Mouse (Mus musculus): ENCODE measurements around the gene Nfkbil1. TPM values are rescaled to one million over a fixed set of nuclear protein-coding genes. Genes with fewer than 3 reads are reported as not detected.

Gene Nfkbil1
- total and polyA plus RNA-seq, 2 experiments: 7.6 to 8.6 TPM

- WGBS: 5% methylated on average over 11 of the region's 11 CpGs
- peaks cover 1% of the 10 kb centered on the region; the same call in 1 of the 2 replicates for H3K4me1 ChIP-seq (ENCODE audit: control insufficient read depth, insufficient read depth, low read length)
- H3K4me3 ChIP-seq (ENCODE audit: insufficient read depth, low read depth, low read length): no peak overlapping the region
- peaks cover 7% of the 10 kb centered on the region; the same call in 1 of the 2 replicates for H3K27me3 ChIP-seq (ENCODE audit: control insufficient read depth, insufficient read depth, low read length)
- TF ChIP-seq CTCF (IDR thresholded peaks at IDR 0.05; ENCODE audit: low read depth, low read length): peak; percentile 95
- TF ChIP-seq POLR2A (IDR thresholded peaks at IDR 0.05; ENCODE audit: extremely low read depth, insufficient read depth, low read length): no peak
- no peak overlapping the region for H3K27ac ChIP-seq (replicated peaks; ENCODE audit: insufficient read depth, low read depth, low read length)
- H3K9ac ChIP-seq (ENCODE audit: low read depth, low read length): no peak overlapping the region
- no peaks in the 10 kb centered on the region for H3K36me3 ChIP-seq (ENCODE audit: control insufficient read depth, insufficient read depth, low read length)
- DNase-seq (ENCODE audit: extremely low read depth, low read depth, low spot score): peak; percentile 43
- no peaks in the 10 kb centered on the region for H3K79me2 ChIP-seq (ENCODE audit: control insufficient read depth, insufficient read depth, low read length)
These were observed 39.2 kb upstream of the Nfkbil1 start for GRCm38 (mm10) chr17:35274770-35275169.

- no peak for TF ChIP-seq POLR2A (IDR thresholded peaks at IDR 0.05; ENCODE audit: extremely low read depth, insufficient read depth, low read length)
- WGBS: 83% methylated on average over 3 of the region's 3 CpGs
- peaks cover 7% of the 10 kb centered on the region; the same call in 1 of the 2 replicates for H3K27me3 ChIP-seq (ENCODE audit: control insufficient read depth, insufficient read depth, low read length)
- no peaks in the 10 kb centered on the region for H3K79me2 ChIP-seq (ENCODE audit: control insufficient read depth, insufficient read depth, low read length)
- 0 out of 2 replicates have a peak, but pooled peaks cover 2% of the 10 kb centered on the region for H3K36me3 ChIP-seq (ENCODE audit: control insufficient read depth, insufficient read depth, low read length)
- no peak for DNase-seq (ENCODE audit: extremely low read depth, low read depth, low spot score)
- no peak overlapping the region for H3K9ac ChIP-seq (ENCODE audit: low read depth, low read length)
- H3K4me3 ChIP-seq (ENCODE audit: insufficient read depth, low read depth, low read length): no peak overlapping the region
- no peak overlapping the region for H3K27ac ChIP-seq (replicated peaks; ENCODE audit: insufficient read depth, low read depth, low read length)
- peaks cover 3% of the 10 kb centered on the region; the same call in 1 of the 2 replicates for H3K4me1 ChIP-seq (ENCODE audit: control insufficient read depth, insufficient read depth, low read length)
These were observed 36.7 kb upstream of the Nfkbil1 start for GRCm38 (mm10) chr17:35272249-35272648.

GRCm38 (mm10) chr17:35269653-35270347 lies 34.2 kb upstream of the Nfkbil1 start:
- Histone ChIP-seq H3K27me3 (ENCODE audit: control insufficient read depth, insufficient read depth, low read length) (no peaks in the 10 kb centered on the region), H3K9ac (ENCODE audit: low read depth, low read length) (no peak overlapping the region), H3K27ac (replicated peaks; ENCODE audit: insufficient read depth, low read depth, low read length) (no peak overlapping the region), H3K36me3 (ENCODE audit: control insufficient read depth, insufficient read depth, low read length) (peaks cover 17% of the 10 kb centered on the region; the same call in 1 of the 2 replicates), H3K4me1 (ENCODE audit: control insufficient read depth, insufficient read depth, low read length) (peaks cover 5% of the 10 kb centered on the region; the same call in 1 of the 2 replicates), H3K4me3 (ENCODE audit: insufficient read depth, low read depth, low read length) (no peak overlapping the region), H3K79me2 (ENCODE audit: control insufficient read depth, insufficient read depth, low read length) (no peaks in the 10 kb centered on the region)
- DNase-seq (ENCODE audit: extremely low read depth, low read depth, low spot score): peak; percentile 62
- 36% methylated on average over 3 of the region's 3 CpGs for WGBS
- TF ChIP-seq POLR2A (IDR thresholded peaks at IDR 0.05; ENCODE audit: extremely low read depth, insufficient read depth, low read length) (no peak), CTCF (IDR thresholded peaks at IDR 0.05; ENCODE audit: low read depth, low read length) (no peak)

- no peaks in the 10 kb centered on the region for H3K27me3 ChIP-seq (ENCODE audit: control insufficient read depth, insufficient read depth, low read length)
- peaks cover 5% of the 10 kb centered on the region; the same call in 1 of the 2 replicates for H3K79me2 ChIP-seq (ENCODE audit: control insufficient read depth, insufficient read depth, low read length)
- 79% methylated on average over 1 of the region's 1 CpGs for WGBS
- H3K4me1 ChIP-seq (ENCODE audit: control insufficient read depth, insufficient read depth, low read length): peaks cover 4% of the 10 kb centered on the region; the same call in 1 of the 2 replicates
- H3K36me3 ChIP-seq (ENCODE audit: control insufficient read depth, insufficient read depth, low read length): peaks cover 17% of the 10 kb centered on the region; the same call in 1 of the 2 replicates
- no peak overlapping the region for H3K27ac ChIP-seq (replicated peaks; ENCODE audit: insufficient read depth, low read depth, low read length)
- no peak overlapping the region for H3K9ac ChIP-seq (ENCODE audit: low read depth, low read length)
- no peak overlapping the region for H3K4me3 ChIP-seq (ENCODE audit: insufficient read depth, low read depth, low read length)
- TF ChIP-seq CTCF (IDR thresholded peaks at IDR 0.05; ENCODE audit: low read depth, low read length) (no peak), POLR2A (IDR thresholded peaks at IDR 0.05; ENCODE audit: extremely low read depth, insufficient read depth, low read length) (no peak)
- DNase-seq (ENCODE audit: extremely low read depth, low read depth, low spot score): no peak
These were observed 32.0 kb upstream of the Nfkbil1 start for GRCm38 (mm10) chr17:35267399-35268086.

GRCm38 (mm10) chr17:35263523-35263883 lies 27.9 kb upstream of the Nfkbil1 start:
- H3K4me1 ChIP-seq (ENCODE audit: control insufficient read depth, insufficient read depth, low read length): peaks cover 5% of the 10 kb centered on the region
- 2% methylated on average over 29 of the region's 31 CpGs for WGBS
- peak overlapping the region; percentile 91 for H3K9ac ChIP-seq (ENCODE audit: low read depth, low read length)
- peak overlapping the region; percentile 82 for H3K4me3 ChIP-seq (ENCODE audit: insufficient read depth, low read depth, low read length)
- H3K36me3 ChIP-seq (ENCODE audit: control insufficient read depth, insufficient read depth, low read length): peaks cover 17% of the 10 kb centered on the region; the same call in 1 of the 2 replicates
- no peak for TF ChIP-seq CTCF (IDR thresholded peaks at IDR 0.05; ENCODE audit: low read depth, low read length)
- no peak for TF ChIP-seq POLR2A (IDR thresholded peaks at IDR 0.05; ENCODE audit: extremely low read depth, insufficient read depth, low read length)
- H3K27ac ChIP-seq (replicated peaks; ENCODE audit: insufficient read depth, low read depth, low read length): peak overlapping the region; percentile 79
- no peaks in the 10 kb centered on the region for H3K27me3 ChIP-seq (ENCODE audit: control insufficient read depth, insufficient read depth, low read length)
- peaks cover 5% of the 10 kb centered on the region; the same call in 1 of the 2 replicates for H3K79me2 ChIP-seq (ENCODE audit: control insufficient read depth, insufficient read depth, low read length)
- peak; percentile 75 for DNase-seq (ENCODE audit: extremely low read depth, low read depth, low spot score)

Data from liver, adult 2 months (tissue).